Mouse (Mus musculus) neutrophil, adult 5-6 weeks (primary cell): ENCODE results near the gene Rcvrn. TPM values are rescaled to one million over a fixed set of nuclear protein-coding genes. Genes with fewer than 3 reads are reported as not detected.

Experiments used
- ATAC-seq: fragments of 151-379, 151-347 bp; 2 replicates; pipeline ENCODE4 v1.8.0; 2017; ENCODE audit warnings: mild to moderate bottlenecking, moderate TSS enrichment; ENCODE audit not compliant: insufficient number of reproducible peaks, poor library complexity, low FRiP score, severe bottlenecking; ENCODE audit errors: extremely low read depth
- total RNA-seq: library from RNA; stranded (forward); fragments of 200-1000 nt; gene quantifications from 2 replicates; pipeline ENCODE4 v1.2.3, GENCODE M21; 2017

Rcvrn gene
- total RNA-seq = not detected in 2 replicates

- ATAC-seq = no peak
Observed at GRCm38 (mm10) chr11:67694703-67695376, at the start of gene Rcvrn. Rcvrn (plus strand) TSS chr11:67695326.

- ATAC-seq = peak; percentile 53; the same call in 1 of the 2 replicates
Observed at GRCm38 (mm10) chr11:67647745-67648144, 47.4 kb upstream of the Rcvrn start.

GRCm38 (mm10) chr11:67648651-67649407 is 46.3 kb upstream of the Rcvrn start:
- no peak for ATAC-seq

DNA sequence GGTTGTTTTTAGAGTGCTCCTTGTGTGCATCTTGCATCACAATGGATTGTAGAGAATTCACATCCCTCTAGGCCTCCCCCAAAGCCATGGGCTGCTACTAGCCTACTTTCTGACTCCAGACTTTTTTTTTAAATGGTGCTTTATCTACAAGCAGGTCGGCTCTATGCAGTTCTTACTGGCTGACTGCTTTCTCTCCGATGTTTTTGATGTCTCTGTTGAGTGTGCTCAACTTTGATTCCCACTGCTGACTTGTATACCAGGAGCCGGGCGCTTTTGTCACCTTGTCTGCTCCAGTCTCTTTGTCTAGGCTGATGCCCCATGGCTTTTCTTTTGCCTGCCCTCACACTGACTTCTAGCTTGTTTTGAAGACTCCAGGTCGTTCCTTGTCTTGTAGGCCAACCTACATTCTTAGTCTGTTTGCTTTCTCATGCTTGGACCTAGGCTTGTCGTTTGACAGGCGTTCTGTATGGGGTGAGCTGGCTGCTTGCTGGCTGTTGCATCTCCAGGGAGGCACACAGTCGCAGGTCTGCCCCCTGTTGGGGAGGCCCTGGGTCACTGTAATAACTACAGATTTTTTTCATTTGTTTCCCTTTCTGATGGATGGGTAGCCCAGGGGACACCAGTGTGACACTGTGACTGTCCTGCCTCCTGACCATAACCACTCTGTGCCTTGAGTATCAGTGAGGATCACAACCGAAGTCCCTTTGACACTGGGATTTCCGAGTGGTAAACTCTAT is 45.0 kb upstream of the Rcvrn start:
- ATAC-seq = no peak

DNA sequence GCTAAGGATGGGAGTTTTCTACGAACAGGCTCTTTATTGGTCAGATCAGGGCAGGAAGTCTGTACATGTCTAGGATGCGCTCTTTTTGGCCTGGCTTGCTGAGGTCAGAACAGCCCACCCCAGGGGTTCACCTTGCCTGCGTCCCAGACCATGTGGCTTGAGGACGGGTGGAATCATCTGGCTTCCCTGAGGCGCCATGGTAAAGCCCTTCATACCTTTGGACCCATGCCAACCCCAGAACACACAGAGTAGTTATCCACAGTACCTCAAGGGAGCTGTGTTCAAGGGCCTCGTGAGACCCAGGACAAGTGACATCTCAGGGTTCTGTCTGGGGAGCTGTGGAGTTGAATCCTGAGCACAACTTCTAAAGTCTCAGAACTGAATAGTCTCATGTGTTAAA is 43.4 kb upstream of the Rcvrn start:
- no peak for ATAC-seq

DNA sequence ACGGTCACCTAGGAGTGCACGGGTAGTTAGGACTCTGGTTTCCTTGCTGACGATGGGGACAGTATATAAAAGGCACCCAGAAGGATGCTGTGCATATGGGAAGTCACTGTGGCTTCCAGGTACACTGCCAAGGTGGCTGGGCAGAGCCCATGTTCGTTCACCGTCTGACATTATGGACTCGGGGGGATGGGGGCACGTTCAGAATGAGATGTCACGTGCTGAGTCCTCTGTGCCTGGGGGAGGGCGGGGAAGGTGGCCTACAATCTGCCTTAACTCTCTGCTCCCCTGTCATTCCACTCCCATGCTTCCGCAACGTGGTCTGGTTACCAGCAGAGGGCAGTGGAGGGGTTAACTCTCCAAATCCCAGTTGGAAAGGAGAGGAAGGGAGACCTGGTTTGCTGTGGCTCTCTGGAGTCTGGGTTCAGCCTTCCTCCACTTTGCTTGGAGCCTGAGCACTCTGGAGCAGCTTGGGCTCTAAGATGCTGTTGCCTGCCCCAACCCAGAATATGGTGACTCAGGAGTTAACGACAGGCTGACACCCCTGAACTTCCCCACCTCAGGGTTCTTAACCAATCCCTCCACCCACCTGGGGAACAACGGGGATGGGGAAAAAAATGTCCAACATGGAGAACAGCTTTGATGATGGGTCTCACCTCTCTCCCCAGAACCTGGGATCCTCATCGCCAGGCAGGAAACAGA is 42.8 kb upstream of the Rcvrn start:
- ATAC-seq = no peak

- no peak for ATAC-seq
Observed at GRCm38 (mm10) chr11:67652893-67653255, 42.3 kb upstream of the Rcvrn start.

- no peak for ATAC-seq
Observed at GRCm38 (mm10) chr11:67653521-67654090, 41.5 kb upstream of the Rcvrn start.

DNA sequence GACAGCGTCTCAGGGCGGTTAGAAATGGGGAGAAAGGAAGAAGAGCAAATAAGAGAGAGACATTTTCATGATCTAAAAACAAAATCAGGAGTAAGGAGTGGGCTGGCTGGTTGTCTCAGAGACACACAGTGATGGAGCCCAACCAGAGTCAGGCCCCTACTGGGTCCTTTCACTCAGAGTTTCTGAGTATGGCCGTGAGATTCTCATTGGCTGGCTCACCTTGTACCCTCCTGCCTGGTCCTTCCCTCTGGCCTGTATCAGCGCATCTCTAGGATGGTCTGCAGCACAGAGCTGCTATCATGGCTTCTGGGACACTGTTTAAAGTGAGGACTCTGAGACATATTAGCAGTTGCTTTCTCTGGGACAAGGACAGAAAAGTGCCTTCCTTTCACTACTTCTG is 40.6 kb upstream of the Rcvrn start:
- ATAC-seq = no peak

DNA sequence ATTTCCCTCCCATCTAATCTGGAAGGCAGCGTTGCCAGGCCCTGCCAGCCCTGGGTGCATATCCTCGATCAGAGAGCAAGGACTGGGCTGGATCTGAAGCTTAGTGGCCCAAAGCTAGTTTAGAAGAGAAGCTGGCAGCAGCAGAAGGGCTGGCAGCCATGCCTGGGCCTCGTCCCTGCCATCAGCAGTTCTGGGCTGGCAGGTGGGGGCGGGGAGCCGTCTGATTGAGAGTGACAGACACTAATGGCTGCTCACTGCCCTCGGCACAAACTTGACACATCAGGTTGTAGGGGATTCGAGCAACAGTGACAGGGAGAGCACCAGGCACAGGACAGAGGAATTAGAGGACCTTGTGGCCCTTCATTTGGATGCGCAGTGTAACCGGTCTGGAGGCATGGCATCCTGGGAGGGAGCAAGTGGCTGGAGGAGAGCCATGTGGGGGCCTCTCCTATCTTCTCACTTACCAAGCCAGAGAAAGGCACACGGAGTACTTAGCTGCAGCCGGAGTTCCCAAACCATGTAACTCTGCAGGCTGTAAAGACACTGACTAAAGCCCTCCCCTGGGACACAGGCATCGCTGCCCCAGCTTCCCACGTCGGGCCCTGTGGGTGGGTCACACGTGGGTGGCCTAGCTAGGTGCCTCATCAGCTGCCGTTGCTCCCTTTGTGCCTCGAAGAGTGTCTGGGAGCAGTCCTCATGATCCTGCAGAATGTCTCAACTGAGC is 39.7 kb upstream of the Rcvrn start:
- ATAC-seq = no peak

- no peak for ATAC-seq
Observed at GRCm38 (mm10) chr11:67656366-67656765, 38.8 kb upstream of the Rcvrn start.

DNA sequence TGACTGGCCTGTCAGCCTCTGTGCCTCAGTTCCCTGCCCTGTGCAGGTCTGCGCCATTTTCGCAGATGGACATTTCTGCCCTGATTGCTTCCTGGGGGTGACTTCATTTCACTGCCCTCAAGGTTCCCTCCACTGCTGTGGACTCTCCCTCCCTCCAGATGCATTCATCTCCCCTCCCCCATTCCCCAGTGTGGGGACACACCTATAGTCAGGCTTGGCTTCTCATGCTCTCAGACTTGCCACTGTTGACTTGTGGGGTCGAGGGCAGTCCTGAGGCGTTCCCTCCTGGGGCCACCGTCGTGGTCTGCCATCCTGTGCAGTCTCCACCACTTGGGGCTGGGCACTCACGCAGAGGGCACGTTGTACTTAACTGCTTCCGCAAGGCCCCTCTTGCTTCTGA is 38.3 kb upstream of the Rcvrn start:
- ATAC-seq = no peak

- peak; percentile 42; the same call in 1 of the 2 replicates for ATAC-seq
Observed at GRCm38 (mm10) chr11:67657685-67658382, 37.3 kb upstream of the Rcvrn start.

DNA sequence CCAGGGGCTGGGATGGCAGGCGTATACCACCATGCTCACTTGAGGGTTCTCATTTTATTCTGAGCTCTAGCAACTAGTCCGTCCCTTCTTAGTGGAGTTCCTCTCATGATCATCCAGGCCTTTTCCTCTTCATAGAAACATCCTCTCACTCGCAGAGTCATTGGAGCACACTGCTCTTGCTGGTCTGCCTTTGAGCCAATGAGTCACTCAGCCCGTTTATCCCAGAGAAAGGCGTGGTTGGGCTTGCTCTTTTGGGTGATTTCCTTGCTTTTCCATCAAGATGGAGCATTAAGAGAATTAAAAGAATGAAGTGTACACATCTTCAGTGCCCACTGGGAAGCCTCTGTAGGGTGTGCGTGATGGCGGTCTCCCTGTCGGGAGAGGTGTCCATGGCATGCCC is 33.7 kb upstream of the Rcvrn start:
- no peak for ATAC-seq

DNA sequence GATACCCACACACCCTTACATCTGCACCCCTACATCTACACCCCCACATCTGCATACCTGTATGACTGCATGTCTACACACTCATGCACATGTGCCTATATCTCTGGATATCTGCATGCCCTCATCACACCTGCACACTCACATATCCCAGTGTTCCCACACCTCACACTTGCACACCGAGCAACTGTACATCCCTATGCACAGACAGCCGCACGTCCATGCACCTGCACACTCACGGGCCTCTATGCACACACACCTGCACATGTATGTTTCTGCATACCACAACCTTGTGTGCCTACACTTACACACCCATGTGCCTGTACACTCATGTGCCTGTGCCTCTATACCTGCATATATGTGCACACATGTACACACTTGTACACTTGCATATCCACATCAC is 31.7 kb upstream of the Rcvrn start:
- ATAC-seq = no peak

- ATAC-seq = no peak
Observed at GRCm38 (mm10) chr11:67664261-67664660, 30.9 kb upstream of the Rcvrn start.

GRCm38 (mm10) chr11:67664918-67665317 is 30.2 kb upstream of the Rcvrn start:
- ATAC-seq = no peak

- no peak for ATAC-seq
Observed at GRCm38 (mm10) chr11:67666129-67666528, 29.0 kb upstream of the Rcvrn start.
